Mouse (Mus musculus): ENCODE data around the gene Gm7995.
"Not testable (repeated sequence)": the region's sequence is repeated elsewhere in the genome, so short reads cannot be mapped to it uniquely, and the experiment has no call there.

The Gm7995 gene

GRCm38 (mm10) chr14:42309910-42310309 is at the start of gene Gm7995:
Gm7995 (plus strand) TSS chr14:42310210.
- not testable (repeated sequence) for DNase-seq (ENCODE audit: low read depth, low spot score)

GRCm38 (mm10) chr14:42297258-42297657 is 12.8 kb upstream of the Gm7995 start, which contains the start of gene Gm9611:
Gm9611 (minus strand) TSS chr14:42297358.
- not testable (repeated sequence) for DNase-seq (ENCODE audit: low read depth, low spot score)
